Mouse (Mus musculus) lung, adult 2 months (tissue): ENCODE measurements around the gene Nek3. TPM values are rescaled to one million over a fixed set of nuclear protein-coding genes. Genes with fewer than 3 reads are reported as not detected.

Experiments used
- DNase-seq: peaks from one replicate; pipeline ENCODE4 v3.0.0; 2022
- H3K4me1 ChIP-seq: fragments of 200-500 bp; 2 replicates; pipeline ENCODE4 v1.6.1; 2011; ENCODE audit warnings: low read length; ENCODE audit not compliant: control insufficient read depth, insufficient read depth
- H3K4me3 ChIP-seq: fragments of 200-500 bp; replicated peaks from 2 replicates; pipeline ENCODE3; 2011; ENCODE audit warnings: low read depth, mild to moderate bottlenecking, control low read depth, low read length; ENCODE audit errors: extremely low read depth
- CTCF ChIP-seq: fragments of 200-500 bp; IDR thresholded peaks from 2 replicates; pipeline ENCODE4 v1.5.1; 2011; ENCODE audit warnings: mild to moderate bottlenecking, low read length, control low read depth; ENCODE audit not compliant: insufficient read depth
- POLR2A ChIP-seq: fragments of 200-500 bp; IDR thresholded peaks from 2 replicates; pipeline ENCODE4 v1.6.1; 2011; ENCODE audit warnings: low read depth, mild to moderate bottlenecking, control low read depth, low read length, borderline replicate concordance; ENCODE audit errors: extremely low read depth
- WGBS: fragments of 180-500 bp; shearing (Covaris S2); methylation state at CpG from one replicate; pipeline ENCODE4 v1.1.7; 2018; 5-methylcytosine and 5-hydroxymethylcytosine counted together
- polyA plus RNA-seq: library from polyadenylated mRNA; depleted of rRNA; stranded (reverse); fragments of >200 nt; gene quantifications from 2 replicates; pipeline ENCODE4 v1.2.3, GENCODE M21; 2012

Nek3 gene
- polyA plus RNA-seq, 1 experiment = 1.5 TPM

GRCm38 (mm10) chr8:22185431-22186397 is 19.5 kb upstream of the Nek3 start, which contains the start of gene Ckap2:
TSS of gene Ckap2 (minus strand) at chr8:22185819.
- no peak for TF ChIP-seq POLR2A
- no peak for TF ChIP-seq CTCF
- Histone ChIP-seq H3K4me1 (peaks cover 2% of the 10 kb centered on the region; the same call in 1 of the 2 replicates), H3K4me3 (peak within 1 kb of the TSS; percentile 71)
- DNase-seq = peak; percentile 81
- WGBS = 2% methylated on average over 63 of the region's 63 CpGs

- WGBS = 3% methylated on average over 3 of the region's 3 CpGs
- no peak for DNase-seq
- Histone ChIP-seq H3K4me1 (peaks cover 2% of the 10 kb centered on the region; the same call in 1 of the 2 replicates), H3K4me3 (no peak overlapping the region)
- no peak for TF ChIP-seq POLR2A
- no peak for TF ChIP-seq CTCF
Measured at GRCm38 (mm10) chr8:22184884-22185283, 18.6 kb upstream of the Nek3 start.

- no peak for TF ChIP-seq CTCF
- TF ChIP-seq POLR2A = no peak
- Histone ChIP-seq H3K4me1 (no peaks in the 10 kb centered on the region), H3K4me3 (no peak overlapping the region)
- no peak for DNase-seq
- WGBS = 98% methylated on average over 7 of the region's 7 CpGs
Measured at GRCm38 (mm10) chr8:22175966-22176365, 9.7 kb upstream of the Nek3 start.

GRCm38 (mm10) chr8:22169167-22169566 is 2.9 kb upstream of the Nek3 start:
- no peak for DNase-seq
- TF ChIP-seq POLR2A = no peak
- TF ChIP-seq CTCF = no peak
- H3K4me3 ChIP-seq = no peak overlapping the region
- 95% methylated on average over 5 of the region's 5 CpGs for WGBS
- H3K4me1 ChIP-seq = no peaks in the 10 kb centered on the region

- no peak for TF ChIP-seq POLR2A
- TF ChIP-seq CTCF = no peak
- H3K4me3 ChIP-seq = peak overlapping the region; percentile 70
- WGBS = 44% methylated on average over 10 of the region's 10 CpGs
- H3K4me1 ChIP-seq = no peaks in the 10 kb centered on the region
- no peak for DNase-seq
Measured at GRCm38 (mm10) chr8:22165251-22166079, 770 bp downstream of the Nek3 start.

- no peak overlapping the region for H3K4me3 ChIP-seq
- TF ChIP-seq POLR2A = no peak
- TF ChIP-seq CTCF = no peak
- 86% methylated on average over 10 of the region's 10 CpGs for WGBS
- no peak for DNase-seq
- no peaks in the 10 kb centered on the region for H3K4me1 ChIP-seq
Measured at GRCm38 (mm10) chr8:22164431-22164830, 1.8 kb downstream of the Nek3 start.

- H3K4me1 ChIP-seq = no peaks in the 10 kb centered on the region
- TF ChIP-seq POLR2A (no peak), CTCF (no peak)
- WGBS = 69% methylated on average over 8 of the region's 8 CpGs
- DNase-seq = no peak
- H3K4me3 ChIP-seq = no peak overlapping the region
Measured at GRCm38 (mm10) chr8:22162206-22162605, 4.0 kb downstream of the Nek3 start.

- DNase-seq = no peak
- TF ChIP-seq CTCF = no peak
- no peak for TF ChIP-seq POLR2A
- H3K4me1 ChIP-seq = no peaks in the 10 kb centered on the region
- 32% methylated on average over 3 of the region's 3 CpGs for WGBS
- H3K4me3 ChIP-seq = no peak overlapping the region
Measured at GRCm38 (mm10) chr8:22150345-22150663, 15.9 kb downstream of the Nek3 start.

GRCm38 (mm10) chr8:22149643-22150344 is 16.4 kb downstream of the Nek3 start:
- 76% methylated on average over 11 of the region's 11 CpGs for WGBS
- TF ChIP-seq POLR2A (no peak), CTCF (no peak)
- DNase-seq = no peak
- H3K4me3 ChIP-seq = no peak overlapping the region
- no peaks in the 10 kb centered on the region for H3K4me1 ChIP-seq
